Mouse (Mus musculus) liver, postnatal 0 days (tissue): ENCODE measurements at regions not wholly inside any gene's neighbourhood (a gene's known extent, or its start where the extent isn't known, plus 50 kb on each side); places are given as distances from the start of the nearest gene placed in this dataset.

Source experiments
- ATAC-seq: fragments of 200-750 bp; cut with Nextera tagmentation; 2 replicates; pipeline ENCODE4 v1.8.0; 2017; ENCODE audit warnings: mild to moderate bottlenecking, moderate library complexity
- DNase-seq: peaks from one replicate; pipeline ENCODE4 v3.0.0-alpha.2; 2016
- H3K27ac ChIP-seq: fragments of 300-500 bp; sonication (generic); 2 replicates; pipeline ENCODE4 v1.5.1; 2014; ENCODE audit warnings: antibody characterized with exemption, moderate library complexity, mild to moderate bottlenecking, low read depth
- H3K27me3 ChIP-seq: fragments of 300-500 bp; sonication (generic); 2 replicates; pipeline ENCODE4 v1.6.1; 2014; ENCODE audit warnings: low read length, control low read depth, mixed read lengths; ENCODE audit not compliant: insufficient read depth
- H3K36me3 ChIP-seq: fragments of 300-500 bp; sonication (generic); replicated peaks from 2 replicates; pipeline ENCODE4 v1.6.1; 2014; ENCODE audit warnings: mild to moderate bottlenecking, control low read depth, low read length, moderate library complexity, mixed read lengths; ENCODE audit not compliant: insufficient read depth
- H3K4me1 ChIP-seq: fragments of 300-500 bp; sonication (generic); 2 replicates; pipeline ENCODE4 v1.6.1; 2014; ENCODE audit warnings: antibody characterized with exemption, mild to moderate bottlenecking, control low read depth; ENCODE audit not compliant: insufficient read depth
- H3K4me2 ChIP-seq: fragments of 300-500 bp; sonication (generic); 2 replicates; pipeline ENCODE4 v1.6.1; 2014; ENCODE audit warnings: low read depth, mild to moderate bottlenecking, low read length, moderate library complexity, mixed read lengths
- H3K4me3 ChIP-seq: fragments of 300-500 bp; sonication (generic); 2 replicates; pipeline ENCODE4 v1.5.1; 2014; ENCODE audit warnings: low read depth, low read length
- H3K9ac ChIP-seq: fragments of 300-500 bp; sonication (generic); replicated peaks from 2 replicates; pipeline ENCODE4 v1.6.1; 2014; ENCODE audit warnings: mild to moderate bottlenecking, moderate library complexity
- H3K9me3 ChIP-seq: fragments of 300-500 bp; sonication (generic); 2 replicates; pipeline ENCODE4 v1.6.1; 2016; ENCODE audit warnings: mild to moderate bottlenecking, control low read depth, low read length, mixed read lengths
- CTCF ChIP-seq: sonication (generic); IDR thresholded peaks from 2 replicates; pipeline ENCODE4 v1.5.1; 2016; ENCODE audit warnings: antibody characterized with exemption, low read depth
- EP300 ChIP-seq: IDR thresholded peaks from 2 replicates; pipeline ENCODE4 v1.6.1; 2016; ENCODE audit warnings: antibody characterized with exemption, low read depth, mild to moderate bottlenecking
- WGBS: fragments of 180-500 bp; shearing (Covaris S2); extraction: QIAGEN DNeasy Blood & Tissue Kit; methylation state at CpG from one replicate; pipeline ENCODE4 v1.1.7; 2014; ENCODE audit not compliant: insufficient replicate concordance; 5-methylcytosine and 5-hydroxymethylcytosine counted together

- TF ChIP-seq CTCF (no peak), EP300 (no peak)
- Histone ChIP-seq H3K27ac (no peak overlapping the region), H3K4me3 (no peak overlapping the region), H3K27me3 (no peaks in the 10 kb centered on the region), H3K4me2 (no peak overlapping the region), H3K4me1 (no peaks in the 10 kb centered on the region), H3K36me3 (no peaks in the 10 kb centered on the region), H3K9ac (no peak overlapping the region), H3K9me3 (no peaks in the 10 kb centered on the region)
- ATAC-seq (no peak), DNase-seq (no peak)
- 54% methylated on average over 2 of the region's 2 CpGs for WGBS
Measured at GRCm38 (mm10) chr16:79406216-79406615, 315.3 kb upstream of the Tmprss15 start.

GRCm38 (mm10) chr16:79404064-79404463, 313.2 kb upstream of the Tmprss15 start:
- Histone ChIP-seq H3K9me3 (no peaks in the 10 kb centered on the region), H3K27ac (no peak overlapping the region), H3K4me3 (no peak overlapping the region), H3K4me1 (no peaks in the 10 kb centered on the region), H3K36me3 (no peaks in the 10 kb centered on the region), H3K4me2 (no peak overlapping the region), H3K9ac (no peak overlapping the region), H3K27me3 (no peaks in the 10 kb centered on the region)
- 77% methylated on average over 1 of the region's 1 CpGs for WGBS
- DNase-seq (no peak), ATAC-seq (no peak)
- TF ChIP-seq CTCF (no peak), EP300 (no peak)

GRCm38 (mm10) chr16:79400100-79400499, 309.2 kb upstream of the Tmprss15 start:
- Histone ChIP-seq H3K27me3 (no peaks in the 10 kb centered on the region), H3K4me3 (no peak overlapping the region), H3K4me1 (no peaks in the 10 kb centered on the region), H3K9me3 (no peaks in the 10 kb centered on the region), H3K9ac (no peak overlapping the region), H3K4me2 (no peak overlapping the region), H3K27ac (no peak overlapping the region), H3K36me3 (no peaks in the 10 kb centered on the region)
- TF ChIP-seq CTCF, result no peak
- ATAC-seq (no peak), DNase-seq (no peak)
- 71% methylated on average over 3 of the region's 3 CpGs for WGBS

GRCm38 (mm10) chr16:79398476-79398875, 307.6 kb upstream of the Tmprss15 start:
- Histone ChIP-seq H3K9me3 (no peaks in the 10 kb centered on the region), H3K27me3 (no peaks in the 10 kb centered on the region), H3K4me3 (no peak overlapping the region), H3K4me1 (no peaks in the 10 kb centered on the region), H3K27ac (no peak overlapping the region), H3K36me3 (no peaks in the 10 kb centered on the region), H3K9ac (no peak overlapping the region), H3K4me2 (no peak overlapping the region)
- TF ChIP-seq EP300, result no peak
- no peak for TF ChIP-seq CTCF
- ATAC-seq (no peak), DNase-seq (no peak)
- WGBS, result 51% methylated on average over 2 of the region's 2 CpGs

DNA sequence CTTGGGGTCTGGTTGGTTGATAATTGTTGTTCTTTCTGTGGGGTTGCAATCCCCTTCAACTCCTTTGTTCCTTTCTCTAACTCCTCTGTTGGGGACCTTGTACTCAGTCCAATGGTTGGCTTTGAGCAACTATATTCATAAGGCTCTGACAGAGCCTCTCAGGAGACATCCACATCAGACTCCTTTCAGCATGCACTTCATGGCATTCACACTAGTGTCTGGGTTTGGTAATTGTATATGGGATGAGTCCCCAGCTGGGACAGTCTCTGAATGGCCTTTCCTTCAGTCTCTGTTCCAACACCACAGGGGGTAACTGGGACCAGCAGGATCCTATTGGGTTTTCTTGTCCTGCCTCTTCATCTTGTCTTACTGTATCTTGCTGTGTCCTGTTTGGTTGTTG, 303.5 kb upstream of the Tmprss15 start:
- no peak for DNase-seq
- no peak overlapping the region for H3K4me2 ChIP-seq
- no peaks in the 10 kb centered on the region for H3K4me1 ChIP-seq
- no peak for TF ChIP-seq EP300
- TF ChIP-seq CTCF, result no peak
- H3K27me3 ChIP-seq, result no peaks in the 10 kb centered on the region
- no peak overlapping the region for H3K4me3 ChIP-seq
- H3K27ac ChIP-seq, result no peak overlapping the region
- no peaks in the 10 kb centered on the region for H3K36me3 ChIP-seq
- no peak for ATAC-seq
- no peak overlapping the region for H3K9ac ChIP-seq
- no peaks in the 10 kb centered on the region for H3K9me3 ChIP-seq

- TF ChIP-seq CTCF (no peak), EP300 (no peak)
- no peak for ATAC-seq
- WGBS, result 69% methylated on average over 3 of the region's 3 CpGs
Measured at GRCm38 (mm10) chr16:79386421-79386820, 295.5 kb upstream of the Tmprss15 start.

GRCm38 (mm10) chr16:79350127-79350526, 259.2 kb upstream of the Tmprss15 start:
- DNase-seq (no peak), ATAC-seq (no peak)
- Histone ChIP-seq H3K27me3 (no peaks in the 10 kb centered on the region), H3K9ac (no peak overlapping the region), H3K4me2 (no peak overlapping the region), H3K4me3 (no peak overlapping the region), H3K4me1 (no peaks in the 10 kb centered on the region), H3K9me3 (no peaks in the 10 kb centered on the region), H3K36me3 (no peaks in the 10 kb centered on the region), H3K27ac (no peak overlapping the region)
- TF ChIP-seq EP300 (no peak), CTCF (no peak)

More at GRCm38 (mm10) chr16:79386421-79386820, 295.5 kb upstream of the Tmprss15 start:
- Histone ChIP-seq H3K4me3 (no peak overlapping the region), H3K4me2 (no peak overlapping the region), H3K27ac (no peak overlapping the region), H3K9ac (no peak overlapping the region), H3K4me1 (no peaks in the 10 kb centered on the region), H3K9me3 (no peaks in the 10 kb centered on the region), H3K27me3 (no peaks in the 10 kb centered on the region), H3K36me3 (no peaks in the 10 kb centered on the region)
- no peak for DNase-seq
